Mouse (Mus musculus): ENCODE measurements at regions not wholly inside any gene's neighbourhood (a gene's known extent, or its start where the extent isn't known, plus 50 kb on each side); places are given as distances from the start of the nearest gene placed in this dataset.
A peak's percentile ranks its signal among the peaks of the same experiment; 100 is the strongest.

- intact Hi-C loops (cut with DNase I): no loop called here
- DNase-seq (ENCODE audit: low spot score): no peak
Measured at GRCm38 (mm10) chr1:60823006-60823665, 63.7 kb upstream of the Ctla4 start.

- DNase-seq (ENCODE audit: low spot score): no peak
- intact Hi-C loops (cut with DNase I): loop anchor here (5.0 kb wide), 1 partner anchor 107 kb away; the partner anchor contains the start of gene Cd28
Measured at GRCm38 (mm10) chr1:60824218-60825125, 62.3 kb upstream of the Ctla4 start.

- DNase-seq (ENCODE audit: low spot score): peak; percentile 19
- intact Hi-C loops (cut with DNase I): loop anchor here (5.0 kb wide), 1 partner anchor 108 kb away; the partner anchor contains the start of gene Cd28
Measured at GRCm38 (mm10) chr1:60825256-60826186, 61.3 kb upstream of the Ctla4 start.

- intact Hi-C loops (cut with DNase I): loop anchor here (5.0 kb wide), 1 partner anchor 110 kb away; the partner anchor contains the start of gene Cd28
- no peak for DNase-seq (ENCODE audit: low spot score)
Measured at GRCm38 (mm10) chr1:60826981-60827380, 59.8 kb upstream of the Ctla4 start.

- intact Hi-C loops (cut with DNase I): loop anchor here (5.0 kb wide), 1 partner anchor 111 kb away; the partner anchor contains the start of gene Cd28
- no peak for DNase-seq (ENCODE audit: low spot score)
Measured at GRCm38 (mm10) chr1:60828152-60828551, 58.6 kb upstream of the Ctla4 start.

- intact Hi-C loops (cut with DNase I): loop anchor here (5.0 kb wide), 1 partner anchor 113 kb away; the partner anchor contains the start of gene Cd28
- no peak for DNase-seq (ENCODE audit: low spot score)
Measured at GRCm38 (mm10) chr1:60829849-60830248, 57.0 kb upstream of the Ctla4 start.

GRCm38 (mm10) chr1:60833668-60834067, 53.1 kb upstream of the Ctla4 start:
- no peak for DNase-seq (ENCODE audit: low spot score)
- intact Hi-C loops (cut with DNase I): no loop called here
